Mouse (Mus musculus) liver, embryonic 13.5 days (tissue): ENCODE results near the gene Gas7. TPM values are rescaled to one million over a fixed set of nuclear protein-coding genes. Genes with fewer than 3 reads are reported as not detected.

Source experiments
- ATAC-seq: fragments of 200-750 bp; cut with Nextera tagmentation; 2 replicates; pipeline ENCODE4 v1.8.0; 2017; ENCODE audit warnings: low read depth, mild to moderate bottlenecking, moderate number of reproducible peaks, moderate library complexity
- DNase-seq: peaks from one replicate; pipeline ENCODE4 v3.0.0; 2022
- H3K27ac ChIP-seq: fragments of 300-500 bp; sonication (generic); 2 replicates; pipeline ENCODE4 v1.5.1; 2015; ENCODE audit warnings: moderate library complexity, mild to moderate bottlenecking, inconsistent platforms
- H3K27me3 ChIP-seq: fragments of 300-500 bp; sonication (generic); 2 replicates; pipeline ENCODE4 v1.6.1; 2015; ENCODE audit warnings: mild to moderate bottlenecking, inconsistent platforms
- H3K36me3 ChIP-seq: fragments of 300-500 bp; sonication (generic); 2 replicates; pipeline ENCODE4 v1.6.1; 2015; ENCODE audit warnings: mild to moderate bottlenecking, inconsistent platforms
- H3K4me1 ChIP-seq: fragments of 300-500 bp; sonication (generic); replicated peaks from 2 replicates; pipeline ENCODE4 v1.6.1; 2015; ENCODE audit warnings: inconsistent platforms
- H3K4me2 ChIP-seq: fragments of 300-500 bp; sonication (generic); 2 replicates; pipeline ENCODE4 v1.6.1; 2015; ENCODE audit warnings: inconsistent platforms, mild to moderate bottlenecking, moderate library complexity
- H3K4me3 ChIP-seq: fragments of 300-500 bp; sonication (generic); replicated peaks from 2 replicates; pipeline ENCODE4 v1.5.1; 2015; ENCODE audit warnings: mild to moderate bottlenecking, inconsistent platforms
- H3K9ac ChIP-seq: fragments of 300-500 bp; sonication (generic); 2 replicates; pipeline ENCODE4 v1.6.1; 2015; ENCODE audit warnings: mild to moderate bottlenecking, inconsistent platforms
- H3K9me3 ChIP-seq: fragments of 300-500 bp; sonication (generic); replicated peaks from 2 replicates; pipeline ENCODE4 v1.6.1; 2016; ENCODE audit warnings: inconsistent platforms
- WGBS: fragments of 180-500 bp; shearing (Covaris S2); methylation state at CpG from one replicate; pipeline ENCODE4 v1.1.7; 2015; ENCODE audit not compliant: insufficient replicate concordance; 5-methylcytosine and 5-hydroxymethylcytosine counted together
- polyA plus RNA-seq: library from polyadenylated mRNA; unstranded; fragments of >200 nt; fragmentation: Nextera tagmentation; extraction: Ambion mirVana; gene quantifications from 2 replicates; pipeline ENCODE4 v1.2.1, GENCODE M21; 2015

Gas7 gene
- polyA plus RNA-seq, 1 experiment from 2014 or later, result 1.5 TPM

GRCm38 (mm10) chr11:67559522-67559921, 104.3 kb downstream of the Gas7 start:
- no peak overlapping the region for H3K4me3 ChIP-seq
- H3K4me1 ChIP-seq, result peaks cover 45% of the 10 kb centered on the region
- H3K27ac ChIP-seq, result no peak overlapping the region
- H3K9me3 ChIP-seq, result no peaks in the 10 kb centered on the region
- H3K27me3 ChIP-seq, result no peaks in the 10 kb centered on the region
- H3K36me3 ChIP-seq, result no peaks in the 10 kb centered on the region
- H3K9ac ChIP-seq, result no peak overlapping the region
- WGBS, result 40% methylated on average over 5 of the region's 5 CpGs
- DNase-seq, result no peak
- no peak for ATAC-seq
- no peak overlapping the region for H3K4me2 ChIP-seq

DNA sequence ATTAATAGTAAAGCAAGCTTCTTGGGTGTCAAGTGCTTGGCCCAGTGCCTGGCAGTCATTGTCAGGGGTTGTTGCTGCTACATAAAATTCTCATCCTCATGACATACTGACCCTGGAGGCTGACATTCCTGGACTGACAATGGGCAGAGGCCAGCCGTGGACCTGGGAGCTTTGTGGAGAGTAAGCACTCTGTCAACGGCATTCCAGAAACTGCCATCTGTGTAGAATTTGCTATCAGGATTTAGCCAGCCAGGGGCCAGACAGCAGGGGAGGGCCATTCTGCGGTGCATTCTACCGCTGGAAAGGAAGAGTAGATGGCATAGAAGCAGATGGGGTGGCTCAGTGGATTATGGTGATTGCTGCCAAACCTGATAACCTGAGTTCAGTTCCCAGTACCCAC, 106.4 kb downstream of the Gas7 start:
- Histone ChIP-seq H3K4me1 (peaks cover 45% of the 10 kb centered on the region), H3K27ac (no peak overlapping the region), H3K36me3 (no peaks in the 10 kb centered on the region), H3K4me3 (no peak overlapping the region), H3K9ac (no peak overlapping the region), H3K9me3 (no peaks in the 10 kb centered on the region), H3K27me3 (no peaks in the 10 kb centered on the region), H3K4me2 (no peak overlapping the region)
- ATAC-seq (no peak), DNase-seq (no peak)
- WGBS, result 25% methylated on average over 4 of the region's 4 CpGs

GRCm38 (mm10) chr11:67563141-67563540, 107.9 kb downstream of the Gas7 start:
- Histone ChIP-seq H3K27me3 (no peaks in the 10 kb centered on the region), H3K4me3 (no peak overlapping the region), H3K4me2 (no peak overlapping the region), H3K9me3 (no peaks in the 10 kb centered on the region), H3K36me3 (no peaks in the 10 kb centered on the region), H3K4me1 (peaks cover 45% of the 10 kb centered on the region), H3K27ac (no peak overlapping the region), H3K9ac (no peak overlapping the region)
- 6% methylated on average over 5 of the region's 5 CpGs for WGBS
- ATAC-seq (no peak), DNase-seq (no peak)

DNA sequence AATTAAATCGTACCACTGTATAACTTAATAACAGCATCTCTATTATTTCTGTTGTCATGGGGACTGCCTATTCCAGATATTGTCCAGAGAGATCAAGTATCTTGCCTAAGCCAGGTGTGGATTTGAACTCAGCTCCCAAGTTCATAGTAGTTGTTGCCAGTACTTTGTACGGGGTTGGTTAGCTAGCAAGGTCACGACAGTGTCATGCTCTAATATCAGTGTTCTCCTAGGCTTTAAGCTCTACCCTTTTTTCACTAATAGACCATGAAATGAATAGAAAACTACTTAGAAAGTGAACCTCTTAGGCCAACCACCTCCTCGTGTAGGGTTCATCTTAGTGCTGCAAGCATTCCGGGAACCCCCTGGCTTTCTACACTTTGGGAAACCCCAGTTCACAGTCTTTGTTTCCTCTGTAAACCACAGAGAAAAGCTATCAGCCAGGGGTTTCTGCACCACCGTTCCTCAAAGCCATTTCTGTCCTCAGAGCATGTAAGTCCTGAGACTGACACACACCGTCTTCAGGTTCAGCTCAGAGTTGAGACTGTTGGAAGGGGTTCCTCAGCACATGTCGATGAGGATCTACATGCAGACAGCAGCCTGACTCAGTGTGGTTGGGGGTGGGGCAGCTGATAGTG, 108.9 kb downstream of the Gas7 start:
- peaks cover 39% of the 10 kb centered on the region for H3K4me1 ChIP-seq
- H3K36me3 ChIP-seq, result no peaks in the 10 kb centered on the region
- ATAC-seq, result no peak
- WGBS, result 32% methylated on average over 8 of the region's 8 CpGs
- H3K9me3 ChIP-seq, result no peaks in the 10 kb centered on the region
- H3K27ac ChIP-seq, result no peak overlapping the region
- no peak overlapping the region for H3K4me2 ChIP-seq
- H3K27me3 ChIP-seq, result no peaks in the 10 kb centered on the region
- DNase-seq, result no peak
- H3K4me3 ChIP-seq, result no peak overlapping the region
- no peak overlapping the region for H3K9ac ChIP-seq

- H3K27ac ChIP-seq, result no peak overlapping the region
- ATAC-seq (no peak), DNase-seq (no peak)
- H3K9ac ChIP-seq, result no peak overlapping the region
- no peaks in the 10 kb centered on the region for H3K27me3 ChIP-seq
- no peaks in the 10 kb centered on the region for H3K9me3 ChIP-seq
- H3K4me3 ChIP-seq, result no peak overlapping the region
- 78% methylated on average over 4 of the region's 4 CpGs for WGBS
- no peak overlapping the region for H3K4me2 ChIP-seq
- H3K36me3 ChIP-seq, result no peaks in the 10 kb centered on the region
- peaks cover 28% of the 10 kb centered on the region for H3K4me1 ChIP-seq
Observed at GRCm38 (mm10) chr11:67565512-67565911, 110.3 kb downstream of the Gas7 start.

GRCm38 (mm10) chr11:67566704-67567103, 111.5 kb downstream of the Gas7 start:
- ATAC-seq (no peak), DNase-seq (no peak)
- Histone ChIP-seq H3K27ac (no peak overlapping the region), H3K27me3 (peaks cover 2% of the 10 kb centered on the region; the same call in 1 of the 2 replicates), H3K4me1 (peaks cover 22% of the 10 kb centered on the region), H3K9ac (no peak overlapping the region), H3K36me3 (no peaks in the 10 kb centered on the region), H3K4me3 (no peak overlapping the region), H3K9me3 (no peaks in the 10 kb centered on the region), H3K4me2 (no peak overlapping the region)
- WGBS, result 62% methylated on average over 5 of the region's 5 CpGs

GRCm38 (mm10) chr11:67567184-67567583, 111.9 kb downstream of the Gas7 start:
- no peak overlapping the region for H3K4me3 ChIP-seq
- ATAC-seq (no peak), DNase-seq (no peak)
- H3K4me2 ChIP-seq, result no peak overlapping the region
- H3K9ac ChIP-seq, result no peak overlapping the region
- peaks cover 3% of the 10 kb centered on the region; the same call in 1 of the 2 replicates for H3K27me3 ChIP-seq
- no peaks in the 10 kb centered on the region for H3K9me3 ChIP-seq
- no peak overlapping the region for H3K27ac ChIP-seq
- no peaks in the 10 kb centered on the region for H3K36me3 ChIP-seq
- 51% methylated on average over 5 of the region's 5 CpGs for WGBS
- H3K4me1 ChIP-seq, result peaks cover 20% of the 10 kb centered on the region

DNA sequence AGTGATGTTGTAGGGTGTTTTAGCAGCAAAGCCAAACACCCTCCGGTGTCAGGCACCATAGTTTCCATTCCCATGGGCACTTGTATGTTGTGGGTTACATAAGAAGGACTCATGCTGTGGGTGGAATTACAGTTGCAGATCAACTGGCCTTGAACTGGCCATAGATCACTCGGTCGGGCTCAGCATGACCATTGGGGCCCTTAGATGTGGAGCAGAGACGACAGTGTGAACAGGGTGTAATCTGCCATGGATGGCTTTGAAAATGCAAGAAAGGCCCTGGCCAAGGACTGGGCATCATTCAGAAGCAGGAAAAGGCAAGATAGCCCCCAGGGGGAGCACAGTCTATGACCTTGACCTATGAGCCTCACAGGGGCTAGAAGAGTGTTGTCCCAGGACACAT, 112.8 kb downstream of the Gas7 start:
- 72% methylated on average over 4 of the region's 4 CpGs for whole genome bisulfite sequencing

GRCm38 (mm10) chr11:67568815-67569214, 113.6 kb downstream of the Gas7 start:
- Histone ChIP-seq H3K4me2 (no peak overlapping the region), H3K4me1 (0 out of 2 replicates have a peak, but pooled peaks cover 5% of the 10 kb centered on the region), H3K4me3 (no peak overlapping the region), H3K9me3 (no peaks in the 10 kb centered on the region), H3K27me3 (peaks cover 3% of the 10 kb centered on the region; the same call in 1 of the 2 replicates), H3K27ac (no peak overlapping the region), H3K9ac (no peak overlapping the region), H3K36me3 (no peaks in the 10 kb centered on the region)
- DNase-seq (no peak), ATAC-seq (no peak)
- WGBS, result 65% methylated on average over 5 of the region's 5 CpGs

More for the DNA sequence above, 112.8 kb downstream of the Gas7 start:
- no peak overlapping the region for H3K9ac ChIP-seq
- H3K27me3 ChIP-seq, result peaks cover 3% of the 10 kb centered on the region; the same call in 1 of the 2 replicates
- H3K4me3 ChIP-seq, result no peak overlapping the region
- no peak overlapping the region for H3K27ac ChIP-seq
- H3K9me3 ChIP-seq, result no peaks in the 10 kb centered on the region
- H3K36me3 ChIP-seq, result no peaks in the 10 kb centered on the region
- H3K4me2 ChIP-seq, result no peak overlapping the region
- DNase-seq (no peak), ATAC-seq (no peak)
- H3K4me1 ChIP-seq, result peaks cover 12% of the 10 kb centered on the region

DNA sequence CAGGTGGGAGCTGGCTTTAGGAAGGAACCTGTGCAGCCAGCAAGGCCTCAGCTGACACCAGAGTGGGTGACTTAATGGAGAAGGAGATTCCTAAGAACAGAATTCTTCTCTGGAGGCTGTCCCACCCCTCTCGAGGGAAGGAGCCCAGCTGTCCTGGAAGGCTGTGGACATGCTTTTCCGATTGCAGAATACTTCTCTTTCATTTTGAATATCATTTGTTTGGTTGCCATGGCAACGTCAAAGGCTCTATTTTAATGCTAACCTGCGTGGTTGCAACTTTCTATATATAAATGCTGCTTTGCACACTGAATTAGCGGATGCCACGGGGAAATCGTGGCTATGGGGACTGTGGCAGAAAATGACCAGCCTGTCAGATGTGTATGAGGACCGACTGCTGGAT, 115.7 kb downstream of the Gas7 start:
- Histone ChIP-seq H3K27me3 (peaks cover 3% of the 10 kb centered on the region; the same call in 1 of the 2 replicates), H3K4me3 (no peak overlapping the region), H3K27ac (no peak overlapping the region), H3K9me3 (no peaks in the 10 kb centered on the region), H3K36me3 (no peaks in the 10 kb centered on the region), H3K9ac (no peak overlapping the region), H3K4me1 (no peaks in the 10 kb centered on the region), H3K4me2 (no peak overlapping the region)
- DNase-seq, result no peak
- 55% methylated on average over 8 of the region's 8 CpGs for WGBS
- ATAC-seq, result no peak

- peaks cover 3% of the 10 kb centered on the region; the same call in 1 of the 2 replicates for H3K27me3 ChIP-seq
- DNase-seq (no peak), ATAC-seq (no peak)
- H3K9ac ChIP-seq, result no peak overlapping the region
- H3K27ac ChIP-seq, result no peak overlapping the region
- no peak overlapping the region for H3K4me2 ChIP-seq
- 65% methylated on average over 5 of the region's 5 CpGs for WGBS
- H3K4me1 ChIP-seq, result 0 out of 2 replicates have a peak, but pooled peaks cover 6% of the 10 kb centered on the region
- no peak overlapping the region for H3K4me3 ChIP-seq
- H3K9me3 ChIP-seq, result no peaks in the 10 kb centered on the region
- no peaks in the 10 kb centered on the region for H3K36me3 ChIP-seq
Observed at GRCm38 (mm10) chr11:67574344-67574743, 119.1 kb downstream of the Gas7 start.

DNA sequence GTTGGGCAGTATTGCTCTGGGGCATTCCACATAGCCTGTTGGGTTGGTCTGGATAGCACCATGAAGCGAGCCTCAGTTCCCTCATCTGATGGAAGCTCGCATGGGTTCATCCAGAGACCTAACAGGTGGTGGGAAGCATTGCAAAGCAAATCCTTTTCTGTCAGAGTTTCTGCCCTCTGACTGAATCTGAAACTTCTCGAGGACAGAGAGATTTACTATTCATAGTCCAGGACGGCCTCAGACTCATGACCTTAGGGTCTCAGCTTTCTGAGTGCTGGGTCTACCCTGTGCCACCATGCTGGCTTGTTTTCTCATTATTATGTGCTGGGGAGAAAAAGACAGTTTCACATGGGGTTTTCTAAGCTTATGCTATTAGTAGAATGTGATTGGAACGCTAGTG, 122.2 kb downstream of the Gas7 start:
- Histone ChIP-seq H3K4me3 (no peak overlapping the region), H3K4me1 (0 out of 2 replicates have a peak, but pooled peaks cover 8% of the 10 kb centered on the region), H3K36me3 (no peaks in the 10 kb centered on the region), H3K9ac (no peak overlapping the region), H3K9me3 (no peaks in the 10 kb centered on the region), H3K27ac (no peak overlapping the region), H3K4me2 (no peak overlapping the region), H3K27me3 (no peaks in the 10 kb centered on the region)
- ATAC-seq (no peak), DNase-seq (no peak)
- WGBS, result 39% methylated on average over 5 of the region's 5 CpGs
